Mouse (Mus musculus): ENCODE results near the gene Dtx1.

The Dtx1 gene

GRCm38 (mm10) chr5:120679676-120680555, 31.8 kb downstream of the Dtx1 start:
- DNase-seq (ENCODE audit: extremely low read depth, low read depth), result no peak

- peak; percentile 49 for DNase-seq (ENCODE audit: extremely low read depth, low read depth)
Observed at GRCm38 (mm10) chr5:120677516-120677915, 34.2 kb downstream of the Dtx1 start.

GRCm38 (mm10) chr5:120674229-120675145, 37.2 kb downstream of the Dtx1 start:
- DNase-seq (ENCODE audit: extremely low read depth, low read depth), result no peak

- peak; percentile 43 for DNase-seq (ENCODE audit: extremely low read depth, low read depth)
Observed at GRCm38 (mm10) chr5:120673626-120674025, 38.1 kb downstream of the Dtx1 start.

GRCm38 (mm10) chr5:120671865-120672264, 39.9 kb downstream of the Dtx1 start:
- DNase-seq (ENCODE audit: extremely low read depth, low read depth), result no peak

- no peak for DNase-seq (ENCODE audit: extremely low read depth, low read depth)
Observed at GRCm38 (mm10) chr5:120670132-120670531, 41.6 kb downstream of the Dtx1 start.

- DNase-seq (ENCODE audit: extremely low read depth, low read depth), result no peak
Observed at GRCm38 (mm10) chr5:120668761-120669160, 43.0 kb downstream of the Dtx1 start.

GRCm38 (mm10) chr5:120664888-120665287, 46.8 kb downstream of the Dtx1 start:
- DNase-seq (ENCODE audit: extremely low read depth, low read depth), result no peak

- DNase-seq (ENCODE audit: extremely low read depth, low read depth), result no peak
Observed at GRCm38 (mm10) chr5:120660816-120661215, 50.9 kb downstream of the Dtx1 start.

GRCm38 (mm10) chr5:120656281-120656751, 55.4 kb downstream of the Dtx1 start:
- DNase-seq (ENCODE audit: extremely low read depth, low read depth), result no peak

GRCm38 (mm10) chr5:120653873-120654272, 57.9 kb downstream of the Dtx1 start:
- no peak for DNase-seq (ENCODE audit: extremely low read depth, low read depth)

GRCm38 (mm10) chr5:120652915-120653701, 58.6 kb downstream of the Dtx1 start:
- DNase-seq (ENCODE audit: extremely low read depth, low read depth), result no peak

- no peak for DNase-seq (ENCODE audit: extremely low read depth, low read depth)
Observed at GRCm38 (mm10) chr5:120651230-120651629, 60.5 kb downstream of the Dtx1 start.

GRCm38 (mm10) chr5:120649938-120650337, 61.8 kb downstream of the Dtx1 start:
- no peak for DNase-seq (ENCODE audit: extremely low read depth, low read depth)

GRCm38 (mm10) chr5:120649374-120649933, 62.3 kb downstream of the Dtx1 start:
- no peak for DNase-seq (ENCODE audit: extremely low read depth, low read depth)

- DNase-seq (ENCODE audit: extremely low read depth, low read depth), result peak; percentile 77
Observed at GRCm38 (mm10) chr5:120648569-120649373, 63.0 kb downstream of the Dtx1 start, which contains the start of gene Rasal1. Gene Rasal1 (plus strand): TSS chr5:120648812.

GRCm38 (mm10) chr5:120647814-120648491, 63.8 kb downstream of the Dtx1 start:
- DNase-seq (ENCODE audit: extremely low read depth, low read depth), result no peak

GRCm38 (mm10) chr5:120647361-120647760, 64.4 kb downstream of the Dtx1 start:
- no peak for DNase-seq (ENCODE audit: extremely low read depth, low read depth)

GRCm38 (mm10) chr5:120645851-120646250, 65.9 kb downstream of the Dtx1 start:
- no peak for DNase-seq (ENCODE audit: extremely low read depth, low read depth)

Data from MEL-GATA-1-ER (cell line).